Mouse (Mus musculus) retina, adult 2 months (tissue): ENCODE results near the gene Tspan3.

Experiments used
- DNase-seq: peaks from one replicate; pipeline ENCODE4 v3.0.0-alpha.2; 2012; ENCODE audit warnings: low read depth, low spot score

Tspan3 gene

DNA sequence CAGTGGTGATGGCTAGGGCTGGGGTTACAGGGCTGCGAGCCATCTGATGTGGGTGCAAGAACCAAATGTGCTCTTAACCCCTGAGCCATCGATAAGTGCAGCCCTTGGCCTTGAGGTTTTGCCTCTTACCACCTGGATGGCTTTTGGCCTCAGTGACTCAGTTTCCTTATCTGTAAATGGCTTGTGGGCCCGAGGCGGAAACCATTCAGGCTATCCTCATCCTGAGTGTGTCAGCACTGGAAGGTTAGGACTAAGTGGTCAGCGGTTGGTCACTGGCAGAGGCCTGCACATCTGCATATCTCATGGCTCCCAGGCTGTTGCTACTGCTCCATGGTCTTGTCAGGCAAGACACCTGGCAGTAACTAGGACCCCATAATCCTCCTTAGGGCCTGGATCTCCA is 47.2 kb downstream of the Tspan3 start:
- no peak for DNase-seq

DNA sequence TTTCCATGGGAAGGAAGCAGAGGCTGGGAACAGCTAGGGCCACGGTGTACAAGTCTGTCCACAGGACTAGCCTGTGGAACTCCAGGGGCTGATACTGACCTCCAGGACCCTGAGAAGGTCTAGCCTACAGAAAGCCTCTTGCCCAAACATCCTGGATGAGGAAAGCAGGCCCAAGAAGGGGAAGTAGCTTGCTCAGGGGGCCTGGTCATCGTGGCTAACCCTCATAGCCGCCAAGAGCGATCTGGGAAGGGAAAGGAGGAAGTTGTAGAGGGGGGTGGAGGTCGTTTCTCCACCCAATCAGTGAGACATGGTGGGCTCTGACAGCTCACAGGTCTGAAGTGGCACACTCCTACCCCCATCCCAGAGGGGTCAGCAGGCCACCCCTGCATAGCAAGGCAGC is 57.1 kb downstream of the Tspan3 start:
- DNase-seq = no peak

DNA sequence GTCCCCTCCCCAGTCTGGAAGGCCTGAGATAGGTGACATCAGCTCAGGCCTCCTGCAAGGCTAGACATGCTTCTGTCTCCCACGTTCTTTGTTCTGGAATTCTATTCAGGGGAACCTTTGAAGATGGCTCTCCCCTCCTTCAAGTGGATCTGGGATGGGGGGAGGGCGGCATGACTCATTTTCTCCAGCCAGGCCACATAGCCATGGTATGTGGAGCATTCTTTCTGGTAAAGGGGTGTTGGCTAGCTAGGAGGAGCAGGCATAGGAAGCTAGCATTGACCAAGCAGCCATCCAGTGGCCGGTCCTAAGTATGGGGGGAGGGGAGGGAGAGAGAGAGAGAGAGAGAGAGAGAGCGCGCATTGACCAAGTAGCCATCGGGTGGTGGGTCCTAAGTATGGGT is 57.8 kb downstream of the Tspan3 start:
- DNase-seq = no peak

DNA sequence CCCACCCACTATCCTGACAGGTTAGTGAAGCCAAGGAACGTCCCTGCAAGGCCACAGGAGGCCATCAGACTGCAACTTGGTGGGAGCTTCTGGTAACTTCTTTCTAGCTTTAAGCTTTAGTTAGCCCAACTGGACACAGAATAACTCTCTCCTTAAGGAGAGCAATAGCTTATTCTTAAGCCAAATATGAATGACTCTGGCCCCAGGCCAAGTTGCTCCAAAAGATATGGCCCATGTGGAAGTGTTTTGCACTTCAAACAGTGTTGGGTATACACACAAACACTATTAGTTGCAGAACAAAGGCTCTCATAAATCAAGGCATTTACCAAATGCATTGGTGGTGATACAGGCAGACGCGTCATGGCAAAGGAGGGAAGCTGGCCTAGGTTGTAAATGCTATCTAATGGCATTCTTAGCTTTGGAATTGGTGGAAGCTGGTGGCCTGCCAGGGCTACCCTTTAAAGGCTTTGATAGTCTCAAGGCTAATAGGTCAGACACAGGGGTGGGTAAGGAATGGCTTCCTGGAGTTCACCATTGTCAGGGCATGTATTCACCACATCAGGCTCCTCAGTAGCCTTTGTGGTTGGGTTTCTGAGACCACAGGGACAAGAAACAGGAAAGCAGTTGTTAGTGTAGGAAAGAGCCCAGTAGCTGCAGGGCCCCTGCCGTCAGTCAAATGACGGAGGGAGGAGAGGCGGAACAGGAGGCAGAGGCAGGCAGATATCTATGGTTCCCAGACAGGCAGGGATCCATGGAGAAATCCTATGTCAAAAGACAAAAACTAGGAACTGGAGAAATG is 58.8 kb downstream of the Tspan3 start:
- DNase-seq = no peak

DNA sequence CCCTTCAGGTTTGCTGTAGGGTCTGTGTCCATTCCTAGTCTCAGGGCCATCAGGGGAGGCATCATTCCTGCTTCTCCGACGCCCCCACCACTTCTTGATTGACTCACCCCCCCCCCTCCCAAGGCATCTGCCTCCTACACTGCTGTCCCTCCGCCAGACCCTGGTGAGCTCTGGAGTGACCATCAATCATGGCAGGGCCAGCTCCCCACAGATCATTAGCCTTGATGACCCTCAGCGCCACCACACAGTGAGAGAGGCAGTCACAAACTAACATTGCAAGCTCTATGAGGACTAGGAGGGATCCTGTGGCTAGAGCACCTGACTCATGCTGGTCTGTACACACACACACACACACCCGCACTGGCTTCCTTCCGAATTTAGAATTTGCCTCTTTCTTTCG is 60.4 kb downstream of the Tspan3 start:
- DNase-seq = no peak

DNA sequence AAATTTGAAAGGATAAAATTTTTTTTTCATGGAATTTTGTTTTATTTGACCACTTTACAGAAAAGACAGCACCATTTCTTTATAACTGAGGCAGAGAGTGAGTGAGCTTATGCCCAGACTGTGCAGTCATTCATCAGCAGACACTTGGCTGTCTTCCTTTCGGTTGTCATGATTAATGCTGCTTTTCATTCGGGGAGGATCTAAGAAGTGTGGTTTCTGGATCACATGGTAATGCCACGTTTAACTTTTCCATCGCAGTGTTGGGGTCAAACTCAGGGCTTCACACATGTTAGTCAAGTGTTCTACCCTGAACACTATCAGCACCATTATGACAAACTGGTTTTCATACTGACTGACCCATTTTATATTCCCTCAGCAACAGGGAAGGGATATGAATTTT is 64.3 kb downstream of the Tspan3 start:
- no peak for DNase-seq

DNA sequence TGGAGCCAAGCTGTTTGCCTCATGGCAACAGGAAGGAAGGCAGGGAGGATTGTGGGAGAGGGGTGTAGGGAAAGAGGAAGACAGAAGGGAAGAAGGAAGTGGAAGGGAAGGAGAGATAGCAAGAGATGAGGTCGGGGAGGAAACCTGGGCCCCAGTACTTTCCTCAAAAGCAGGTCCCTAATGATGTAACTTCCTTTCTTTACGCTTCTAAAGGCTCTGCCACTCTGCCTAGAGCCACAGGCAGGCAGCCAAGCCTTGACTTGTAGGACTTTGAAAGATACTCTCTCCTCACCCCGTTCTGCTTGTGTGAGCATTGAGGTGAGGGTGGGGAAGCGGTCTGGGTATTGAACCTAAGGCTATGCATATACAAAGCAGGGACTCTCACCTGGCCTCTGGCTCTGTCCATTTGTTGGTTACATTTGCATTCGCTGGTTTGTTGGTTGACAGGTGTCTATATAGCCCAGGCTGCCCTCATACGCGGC is 65.2 kb downstream of the Tspan3 start:
- no peak for DNase-seq

DNA sequence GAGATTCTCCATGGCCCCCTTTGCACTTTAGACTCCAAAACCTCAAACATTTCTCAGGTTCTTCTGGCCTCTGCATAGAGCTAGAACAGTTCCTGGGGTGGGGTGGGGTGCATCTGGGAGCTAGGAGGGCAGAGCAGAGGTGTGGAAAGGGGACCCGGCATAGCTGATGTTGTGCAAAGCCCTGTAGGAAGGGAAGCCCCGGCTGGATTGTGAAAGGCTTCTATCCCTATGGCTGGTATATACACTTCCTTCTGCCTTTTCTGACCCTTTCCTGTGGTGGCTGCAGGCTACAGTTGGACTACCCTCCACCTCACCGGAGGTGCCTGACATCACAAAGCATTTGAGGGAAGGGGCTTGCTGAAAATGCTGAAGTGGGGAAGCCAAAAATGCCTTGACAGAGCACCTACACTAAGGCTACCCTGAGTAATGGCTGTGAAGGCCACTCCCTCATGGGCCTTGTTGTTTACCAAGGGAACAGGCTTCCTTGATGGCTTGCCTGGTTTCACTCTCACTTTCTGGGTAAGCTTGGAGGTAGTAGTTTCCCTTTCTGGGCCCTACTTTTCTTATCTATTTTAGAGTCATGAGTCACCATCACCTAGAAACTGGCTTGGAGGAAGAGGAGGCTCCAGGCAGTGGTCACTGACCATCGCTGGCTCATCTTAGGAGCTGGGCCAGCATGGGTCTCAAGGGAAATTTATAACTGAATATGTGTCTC is 67.5 kb downstream of the Tspan3 start:
- DNase-seq = no peak

DNA sequence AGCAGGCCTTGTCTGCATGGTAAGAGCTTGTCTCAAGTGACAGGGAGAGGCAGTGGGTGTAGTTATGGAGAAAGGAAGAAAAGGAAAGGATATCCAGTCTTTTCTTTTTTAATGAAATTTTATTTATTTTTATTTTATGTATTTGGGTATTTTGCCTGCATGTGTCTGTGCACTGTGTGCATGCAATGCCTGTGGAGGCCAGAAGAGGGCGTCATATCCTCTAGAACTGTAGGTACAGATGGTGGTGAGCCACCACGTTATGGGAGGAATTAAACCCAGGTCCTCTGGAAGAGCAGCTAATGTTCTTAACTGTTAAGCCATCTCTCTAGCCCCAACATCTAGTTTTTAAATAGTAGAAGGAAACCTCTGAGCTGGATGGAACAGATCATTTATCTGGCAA is 73.2 kb downstream of the Tspan3 start:
- DNase-seq = no peak

DNA sequence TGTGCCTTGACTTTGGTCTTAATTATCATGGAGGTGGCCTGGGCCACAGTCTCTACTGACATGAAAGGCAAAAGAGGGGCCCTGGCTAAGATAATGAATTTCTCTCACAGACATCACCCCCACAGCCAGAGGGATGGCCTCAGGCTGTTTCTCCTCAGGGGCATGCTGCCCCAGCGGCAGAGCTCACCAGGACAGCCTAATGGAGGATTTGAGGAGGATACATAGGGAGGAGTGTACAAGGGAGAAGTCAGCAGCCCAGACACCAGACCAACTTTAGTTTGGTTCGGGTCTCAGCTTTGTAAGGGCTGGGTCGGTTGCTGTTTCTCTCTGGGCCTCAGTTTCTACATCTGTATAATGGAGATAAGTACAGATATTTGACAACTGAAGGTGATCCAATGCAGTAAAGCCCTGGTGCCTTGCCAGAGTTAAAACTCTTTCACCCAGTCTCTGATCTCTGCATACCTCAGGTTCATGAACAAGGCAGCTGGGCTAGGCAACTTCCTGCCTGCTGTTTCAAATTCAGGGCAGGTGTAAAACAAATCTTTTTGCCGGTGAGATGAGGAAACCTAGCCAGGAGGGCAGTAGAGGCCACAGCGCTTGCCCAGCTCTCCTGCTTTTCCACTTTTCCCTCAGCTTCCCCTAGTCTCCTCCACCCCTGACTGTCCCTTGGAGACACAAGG is 74.6 kb downstream of the Tspan3 start:
- no peak for DNase-seq

DNA sequence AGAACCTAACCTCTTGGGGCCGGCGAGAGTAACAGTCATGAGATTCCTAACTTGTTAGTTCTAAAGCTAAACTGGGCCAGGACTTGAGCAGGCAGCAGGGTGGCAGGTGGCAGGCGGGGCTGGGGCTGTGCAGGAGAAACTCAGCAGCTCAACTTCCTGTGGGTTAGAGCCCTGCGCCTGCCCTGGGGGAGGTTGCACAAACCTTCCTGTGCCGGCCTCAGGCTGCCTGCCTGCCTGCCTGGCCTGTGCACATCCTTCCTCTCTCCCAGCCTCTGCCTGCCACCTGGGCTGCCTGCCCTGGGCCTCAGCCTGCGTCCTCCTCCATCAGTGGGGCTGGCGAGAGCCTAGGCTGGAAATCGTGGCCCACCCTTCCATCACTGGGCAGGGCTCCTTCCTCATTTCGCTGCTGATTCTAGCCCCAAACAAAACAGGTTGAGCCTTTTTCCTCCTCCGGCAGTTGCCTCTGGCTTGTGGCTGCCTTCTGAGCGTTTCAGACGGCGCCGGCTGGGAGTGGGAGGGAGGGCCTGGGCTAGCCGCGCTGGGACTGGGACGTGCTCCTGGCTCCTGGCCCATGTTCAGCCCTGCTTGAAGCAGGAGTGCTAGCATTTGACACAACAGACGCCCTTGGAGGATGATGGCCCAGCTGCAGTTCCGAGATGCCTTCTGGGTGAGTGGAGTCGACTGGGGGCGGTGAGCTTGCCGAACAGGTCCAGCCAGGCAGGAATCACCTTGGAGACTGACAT is 75.3 kb downstream of the Tspan3 start, which contains the start of gene Pstpip1:
Gene Pstpip1 (plus strand): TSS at position 185 of the 743 bp plus-strand sequence.
- no peak for DNase-seq

DNA sequence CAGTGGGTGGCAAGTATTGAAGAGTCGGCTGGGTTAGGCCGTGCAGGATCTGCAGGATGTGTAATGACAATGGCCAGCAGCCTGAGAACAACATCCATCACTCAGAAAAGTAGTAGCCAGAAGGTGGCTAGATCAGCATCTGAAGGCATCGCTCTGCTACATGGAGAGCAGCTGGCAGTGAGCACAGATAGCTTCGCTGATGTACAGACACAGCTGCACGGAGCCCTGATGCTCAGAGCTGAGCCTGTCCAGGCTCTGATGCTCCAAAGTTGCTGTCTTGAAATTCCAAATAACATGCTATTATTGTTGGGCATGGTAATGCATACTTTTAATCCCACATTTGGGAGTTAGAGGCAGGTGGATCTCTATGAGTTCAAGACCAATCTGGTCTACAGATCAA is 78.8 kb downstream of the Tspan3 start:
- DNase-seq = no peak
